Mouse (Mus musculus) megakaryocyte, adult 5-6 weeks (primary cell): ENCODE measurements around the gene Vwa5b1. TPM values are rescaled to one million over a fixed set of nuclear protein-coding genes. Genes with fewer than 3 reads are reported as not detected.

Experiments
- ATAC-seq: 2 replicates; pipeline ENCODE4 v1.8.0; 2016; ENCODE audit warnings: mild to moderate bottlenecking, inconsistent platforms; ENCODE audit not compliant: poor library complexity, severe bottlenecking
- total RNA-seq, 2 experiments: library from RNA; stranded (forward) in 1 of 2; stranded (reverse) in 1 of 2; fragments of 153-499, 151-499 nt in 1 of 2; fragments of 221-1000, 200-1000 nt in 1 of 2; gene quantifications; 2 replicates each; pipeline versions ENCODE4 v1.2.3 to v1.2.4; 2015 to 2017

Gene Vwa5b1
- total RNA-seq, 2 experiments from 2014 or later = not detected

DNA sequence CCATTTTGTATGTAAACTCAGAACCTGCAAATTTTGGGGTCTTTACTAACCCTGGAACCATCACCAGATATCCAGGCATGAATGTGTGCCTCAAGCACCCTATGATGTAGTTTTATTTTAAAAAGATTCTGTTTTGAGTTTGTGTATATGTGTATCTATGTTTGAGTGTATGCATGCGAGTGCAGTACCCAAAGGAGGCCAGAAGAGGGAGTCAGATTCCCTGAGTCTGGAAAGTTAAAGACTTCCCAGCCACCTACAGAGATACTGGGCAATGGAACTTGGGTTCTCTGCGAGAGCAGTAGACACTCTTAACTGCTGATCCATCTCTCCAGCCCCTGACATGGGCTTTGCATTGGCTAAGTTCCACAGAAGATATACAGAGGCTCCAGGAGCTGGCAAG lies 101.8 kb downstream of the Vwa5b1 start:
- ATAC-seq = no peak

DNA sequence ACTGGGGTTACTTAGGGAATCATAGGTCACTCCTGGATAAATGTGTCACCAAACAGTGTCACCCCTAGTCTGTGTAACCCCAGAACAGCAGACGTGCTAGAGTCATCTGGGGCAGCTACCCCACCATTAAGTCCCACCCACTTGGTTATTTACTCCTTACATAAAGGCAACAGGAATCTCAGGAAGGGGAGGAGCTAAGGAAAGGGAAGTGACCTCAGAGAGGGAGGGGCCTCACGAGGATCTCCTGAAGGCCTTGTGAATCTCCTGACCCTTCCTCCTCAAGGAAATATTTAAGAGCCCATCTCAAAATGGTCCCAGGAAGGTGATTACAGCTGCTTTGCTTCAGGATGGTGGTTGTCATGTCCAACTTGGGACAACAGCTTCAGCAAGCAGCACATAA lies 103.9 kb downstream of the Vwa5b1 start:
- no peak for ATAC-seq

DNA sequence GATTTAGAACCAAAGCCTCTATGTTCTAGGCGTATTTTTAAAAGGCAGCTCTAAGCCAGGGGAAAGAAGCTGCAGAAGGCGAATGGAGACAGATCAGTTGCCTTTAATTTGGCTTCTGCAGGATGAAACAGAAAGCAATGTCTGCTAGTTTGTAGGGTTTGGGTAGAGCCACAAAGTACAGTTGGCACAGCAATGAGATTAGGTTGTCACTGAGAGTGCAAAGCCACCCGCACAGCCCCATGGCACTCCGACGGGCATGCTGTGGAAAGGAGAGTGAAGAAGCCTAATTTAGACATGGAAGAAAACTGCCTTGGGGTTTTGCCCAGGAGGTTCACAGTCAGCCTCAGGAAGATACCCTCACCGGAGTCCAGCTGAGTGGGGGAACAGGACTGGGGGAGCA lies 105.7 kb downstream of the Vwa5b1 start:
- ATAC-seq = no peak

DNA sequence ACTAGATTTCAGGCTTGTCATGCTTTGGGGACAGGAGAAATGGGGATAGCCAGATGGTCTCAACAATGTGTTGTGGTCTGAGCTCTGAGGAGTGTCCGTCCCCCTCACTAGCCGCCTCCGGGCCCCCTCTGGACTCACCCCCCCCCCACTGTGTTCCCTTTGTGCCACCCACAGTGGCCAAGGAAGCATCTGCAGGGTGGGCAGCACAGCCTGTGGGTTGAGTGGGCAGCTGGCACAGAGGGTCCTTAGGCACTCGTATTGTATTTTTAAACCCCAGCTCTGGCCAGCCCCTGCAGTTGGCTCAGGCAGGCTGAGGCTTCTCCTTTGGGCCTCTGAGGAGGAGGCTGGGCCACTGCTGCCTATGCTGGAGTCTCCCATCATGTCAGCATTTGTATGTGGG lies 110.0 kb downstream of the Vwa5b1 start:
- no peak for ATAC-seq

DNA sequence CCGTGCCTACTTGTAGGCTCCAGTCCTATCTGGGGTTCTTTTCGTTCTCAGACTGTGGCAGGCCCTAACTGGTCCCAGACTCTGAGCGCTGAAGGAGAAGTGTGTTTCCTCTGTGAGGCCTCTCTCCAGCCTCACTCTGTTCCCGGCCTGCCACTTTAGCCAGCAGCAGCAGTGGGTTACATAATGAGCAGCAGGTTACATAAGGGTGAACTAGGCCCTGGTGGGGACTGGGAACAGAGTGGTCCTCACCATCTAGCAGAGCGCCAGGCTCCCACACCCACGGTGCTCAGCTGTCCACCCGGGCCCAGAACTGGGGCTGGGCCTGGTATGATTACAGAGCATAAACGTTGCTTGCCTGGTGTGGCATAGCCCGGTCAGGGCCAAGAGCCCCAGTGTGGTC lies 110.9 kb downstream of the Vwa5b1 start:
- no peak for ATAC-seq

DNA sequence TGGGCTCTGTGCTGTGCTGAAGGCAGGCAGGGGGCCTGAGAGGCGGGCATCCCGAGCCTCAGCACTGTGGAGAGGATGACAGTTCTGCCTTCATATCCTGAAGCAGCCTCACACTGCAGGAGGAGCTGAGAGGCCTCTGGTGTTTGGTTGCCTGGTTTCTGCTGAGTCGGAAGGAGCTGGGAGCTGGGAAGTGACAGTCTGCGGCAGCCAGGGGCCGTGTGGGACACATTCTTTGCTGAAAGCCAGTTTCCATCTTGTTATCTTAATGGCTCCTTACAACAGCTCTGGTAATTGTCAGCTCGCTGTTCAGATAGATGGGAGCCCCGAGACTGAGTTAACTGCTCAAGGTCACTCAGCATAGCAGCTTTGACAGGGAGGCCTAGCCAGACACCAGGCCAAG lies 111.9 kb downstream of the Vwa5b1 start:
- no peak for ATAC-seq

DNA sequence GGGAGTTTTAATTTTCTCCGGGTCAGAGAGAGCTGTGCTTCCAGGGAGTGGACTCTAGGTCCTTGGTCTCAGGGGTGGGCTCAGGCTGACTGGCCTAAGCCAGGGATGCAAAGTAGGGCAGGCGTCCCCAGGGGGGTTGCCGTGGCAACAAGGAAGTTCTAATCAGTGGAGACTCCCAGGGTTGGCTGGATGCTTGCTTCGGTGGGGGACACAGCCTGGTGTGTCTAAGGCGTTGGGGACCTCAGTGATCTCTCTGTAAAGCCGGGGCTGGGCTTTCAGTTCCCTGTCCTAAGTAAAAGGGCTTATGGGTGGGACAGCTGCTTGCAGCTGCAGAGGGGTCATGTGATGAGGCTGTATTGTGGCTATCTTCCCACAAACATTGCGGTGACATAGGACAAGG lies 113.4 kb downstream of the Vwa5b1 start:
- no peak for ATAC-seq

DNA sequence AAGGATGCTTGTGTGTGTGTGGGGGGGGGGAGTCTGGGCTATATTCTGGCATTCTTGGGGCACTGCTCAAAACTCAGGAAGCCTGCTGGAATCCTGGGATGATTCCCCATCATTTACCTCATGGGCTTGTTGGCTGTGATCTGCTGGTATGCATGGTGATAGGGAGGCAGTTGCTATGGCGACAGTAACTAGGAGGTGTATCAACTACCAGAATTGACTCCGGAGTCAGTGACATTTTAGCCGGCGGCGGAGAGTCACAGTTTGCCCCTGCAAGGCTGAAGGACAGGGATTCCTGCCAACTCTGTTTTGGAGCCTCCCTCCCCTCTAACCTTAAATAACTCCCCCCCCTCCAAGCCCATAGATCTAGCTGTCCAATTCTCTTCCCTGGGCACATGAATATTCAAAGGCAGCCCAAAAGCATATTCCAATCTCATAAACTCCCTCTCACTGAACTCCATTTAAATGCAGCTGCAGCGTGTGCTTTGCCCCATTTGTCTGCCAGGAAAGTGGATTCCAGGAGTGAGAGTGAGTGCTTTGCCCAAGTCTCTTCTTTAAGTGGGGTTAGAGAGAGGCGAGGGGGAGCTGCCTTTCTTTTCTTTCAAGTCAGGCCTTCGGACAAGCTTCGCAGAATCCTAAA lies 118.4 kb downstream of the Vwa5b1 start:
- no peak for ATAC-seq

DNA sequence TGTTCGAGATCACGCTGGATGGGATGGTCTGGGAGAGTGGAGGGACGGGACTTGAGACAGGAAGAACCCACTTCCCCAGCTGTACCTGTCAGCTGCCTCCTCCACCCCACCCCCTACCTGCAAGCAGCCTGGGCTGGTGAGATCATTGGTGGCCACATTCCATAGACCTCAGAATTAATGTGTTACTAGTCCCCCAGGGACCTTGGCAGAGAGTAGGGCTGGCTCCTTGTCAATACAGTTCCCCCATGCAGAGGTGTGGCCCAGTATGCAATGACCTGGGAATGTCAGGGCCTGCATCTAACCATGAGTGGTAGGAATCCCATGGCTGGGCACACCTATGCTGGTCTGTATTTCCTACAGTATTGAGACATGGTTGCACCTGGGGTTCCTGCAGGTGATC lies 119.2 kb downstream of the Vwa5b1 start:
- ATAC-seq = no peak

Other genes starting within 250 kb of the Vwa5b1 start
- gene Fam43b, start 239.4 kb downstream of the Vwa5b1 start, total RNA-seq (2015) = not detected in 2 replicates
- not detected in 2 replicates for gene Fam43b, start 239.4 kb downstream of the Vwa5b1 start, total RNA-seq (2017)
- gene Mul1, start 201.2 kb downstream of the Vwa5b1 start, total RNA-seq (2015) = 4.9 and 8.1 TPM in 2 replicates
- 4.4 and 6.1 TPM in 2 replicates for gene Mul1, start 201.2 kb downstream of the Vwa5b1 start, total RNA-seq (2017)
- gene Camk2n1, start 181.6 kb downstream of the Vwa5b1 start, total RNA-seq (2015) = 0.21 and 0.40 TPM in 2 replicates
- gene Camk2n1, start 181.6 kb downstream of the Vwa5b1 start, total RNA-seq (2017) = 0.04 TPM in 1 of 2 replicates, not detected in the other
- gene Pla2g2c, start 88.9 kb upstream of the Vwa5b1 start, total RNA-seq (2015) = not detected in 2 replicates
- gene Pla2g2c, start 88.9 kb upstream of the Vwa5b1 start, total RNA-seq (2017) = not detected in 2 replicates
- not detected in 2 replicates for gene Ubxn10, start 101.3 kb upstream of the Vwa5b1 start, total RNA-seq (2015)
- gene Ubxn10, start 101.3 kb upstream of the Vwa5b1 start, total RNA-seq (2017) = not detected in 2 replicates
- not detected in 2 replicates for gene Pla2g2f, start 121.7 kb upstream of the Vwa5b1 start, total RNA-seq (2015)
- not detected in 2 replicates for gene Pla2g2f, start 121.7 kb upstream of the Vwa5b1 start, total RNA-seq (2017)
- gene Pla2g2d, start 139.9 kb upstream of the Vwa5b1 start, total RNA-seq (2015) = not detected in 2 replicates
- not detected in 2 replicates for gene Pla2g2d, start 139.9 kb upstream of the Vwa5b1 start, total RNA-seq (2017)
- not detected in 2 replicates for gene Pla2g5, start 227.6 kb upstream of the Vwa5b1 start, total RNA-seq (2015)
- gene Pla2g5, start 227.6 kb upstream of the Vwa5b1 start, total RNA-seq (2017) = not detected in 2 replicates
- gene Gm13030, start 238.1 kb upstream of the Vwa5b1 start, total RNA-seq (2015) = not detected in 2 replicates
- not detected in 2 replicates for gene Gm13030, start 238.1 kb upstream of the Vwa5b1 start, total RNA-seq (2017)
- gene Pla2g2e, start 242.1 kb upstream of the Vwa5b1 start, total RNA-seq (2015) = not detected in 2 replicates
- gene Pla2g2e, start 242.1 kb upstream of the Vwa5b1 start, total RNA-seq (2017) = not detected in 2 replicates